In the genomic region with DNA sequence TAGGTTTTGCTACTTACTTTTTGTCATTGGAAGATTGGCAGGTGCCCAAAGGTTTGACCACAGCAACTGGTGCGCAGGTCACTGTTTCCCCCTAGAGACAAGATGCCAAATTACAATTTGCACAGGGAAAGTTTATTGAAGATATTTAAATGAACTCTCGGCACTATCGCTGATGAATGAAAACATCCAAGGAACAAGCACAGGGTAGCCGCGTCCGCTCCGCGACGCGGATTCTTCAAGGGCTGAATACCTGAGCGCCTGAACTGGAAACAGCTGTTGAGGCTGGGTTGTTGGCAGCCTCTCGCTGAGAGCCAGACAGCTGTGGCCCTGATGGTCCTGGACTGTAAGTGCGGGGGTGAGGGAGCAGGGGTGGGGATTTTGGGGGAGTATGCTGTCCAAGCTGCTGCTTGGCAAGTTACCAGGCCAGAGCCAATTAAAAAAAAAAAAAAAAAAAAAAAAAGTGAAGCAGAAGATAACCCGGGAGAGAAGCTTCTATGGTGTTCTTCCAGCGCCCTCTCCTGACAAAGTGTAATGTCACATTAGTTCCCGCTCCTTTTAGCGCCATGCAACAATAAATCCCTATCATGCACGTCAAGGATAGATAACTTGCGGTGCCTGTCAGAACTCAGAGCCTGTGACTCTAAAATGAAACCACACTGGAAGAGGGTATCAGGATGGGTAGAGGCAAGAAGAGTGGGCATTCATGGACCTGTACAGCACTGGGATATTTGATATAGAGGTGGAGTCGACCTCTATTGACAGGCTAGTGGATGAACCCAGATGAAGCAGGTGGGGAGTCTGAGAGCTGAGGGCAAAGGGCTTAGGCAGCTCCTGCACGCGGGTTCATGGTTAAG, we compare ENCODE assay signal across 8 mouse cellular contexts. TPM values are rescaled to one million over a fixed set of nuclear protein-coding genes. Genes with fewer than 3 reads are reported as not detected.
DNase-seq lines count a peak whose midpoint lies in the region; ATAC-seq and TF ChIP-seq lines count a peak whose summit lies in the region.

No protein-coding gene starts in this region.

- H3K4me3 ChIP-seq in embryonic facial prominence, embryonic 11.5 days (ENCODE audit: low read depth, low read length): no peak overlapping the region
- H3K4me3 ChIP-seq in lung, adult 2 months (replicated peaks; ENCODE audit: extremely low read depth, low read depth, low read length): no peak overlapping the region

- no peaks in the 10 kb centered on the region for H3K9me3 ChIP-seq in embryonic facial prominence, embryonic 11.5 days (replicated peaks; ENCODE audit: control insufficient read depth, low read length)

- H3K27ac ChIP-seq in embryonic facial prominence, embryonic 11.5 days (replicated peaks; ENCODE audit: low read depth, low read length): no peak overlapping the region

- TF ChIP-seq CTCF in lung, adult 2 months (IDR thresholded peaks at IDR 0.05; ENCODE audit: insufficient read depth, low read length): peak; percentile 21; the same call in 1 of the 2 replicates

- TF ChIP-seq POLR2A in lung, adult 2 months (IDR thresholded peaks at IDR 0.05; ENCODE audit: borderline replicate concordance, extremely low read depth, low read depth, low read length): no peak

- WGBS in embryonic facial prominence, embryonic 11.5 days: 15% methylated on average over 22 of the region's 22 CpGs
- 9% methylated on average over 22 of the region's 22 CpGs for WGBS in lung, adult 2 months

- no peak overlapping the region for H3K9ac ChIP-seq in embryonic facial prominence, embryonic 11.5 days (replicated peaks; ENCODE audit: low read length)

- H3K27me3 ChIP-seq in embryonic facial prominence, embryonic 11.5 days (ENCODE audit: control insufficient read depth, insufficient read depth, low read length): no peaks in the 10 kb centered on the region

- intact Hi-C loops in heart, postnatal 36 days (cut with DNase I): loop anchor here (1.0 to 10.0 kb wide), 5 partner anchors 123 to 654 kb away; partner anchors contain the start of genes Abca14, Crym and Dnah3

- peak overlapping the region; percentile 21 for H3K4me2 ChIP-seq in embryonic facial prominence, embryonic 11.5 days (ENCODE audit: low read depth, low read length)

- no peaks in the 10 kb centered on the region for H3K4me1 ChIP-seq in embryonic facial prominence, embryonic 11.5 days (ENCODE audit: control insufficient read depth, insufficient read depth, low read length)
- H3K4me1 ChIP-seq in lung, adult 2 months (ENCODE audit: control insufficient read depth, insufficient read depth, low read length): no peaks in the 10 kb centered on the region

- DNase-seq in heart, adult 18-20 months: peak; percentile 28 to 49
- DNase-seq in heart, adult 11 months: no peak
- DNase-seq in embryonic facial prominence, embryonic 11.5 days (ENCODE audit: low spot score): peak; percentile 67
- peak; percentile 4 to 10 for DNase-seq in heart, postnatal 36 days
- peak; percentile 22 to 70 for DNase-seq in layer of hippocampus, adult 18-20 months (ENCODE audit: low spot score in 2 of 2)
- peak; percentile 9 for DNase-seq in lung, adult 2 months
- DNase-seq in right cerebral cortex, adult 18-20 months: peak; percentile 48
- no peak for DNase-seq in thymus, postnatal 36 days

- peak; percentile 76 for ATAC-seq in embryonic facial prominence, embryonic 11.5 days (replicated peaks; ENCODE audit: insufficient number of reproducible peaks, low FRiP score, low TSS enrichment, low read depth)

- H3K36me3 ChIP-seq in embryonic facial prominence, embryonic 11.5 days (replicated peaks; ENCODE audit: control insufficient read depth, insufficient read depth, low read depth, low read length): no peaks in the 10 kb centered on the region

RNA-seq across cellular contexts. Expression of gene Abca15, which starts 1.0 kb away (rescaled TPM):
- not detected for total RNA-seq in heart, adult 18-20 months (2021)
- polyA plus RNA-seq in embryonic facial prominence, embryonic 11.5 days (2014; fragmentation: Nextera tagmentation; extraction: Ambion mirVana): not detected in 2 replicates
- total RNA-seq in heart, postnatal 36 days (2021): not detected
- total RNA-seq in layer of hippocampus, adult 18-20 months (2021): not detected
- polyA plus RNA-seq in lung, adult 2 months (2012; rRNA removed): not detected in 2 replicates

Comparison
In these comparisons a context has a peak if more than half of its experiments do, and no peak if none do; other contexts are left out.
1. DNase-seq: peak in heart, adult 18-20 months (2 of 2), embryonic facial prominence, embryonic 11.5 days (single experiment), heart, postnatal 36 days (2 of 2), layer of hippocampus, adult 18-20 months (2 of 2), lung, adult 2 months (single experiment) and right cerebral cortex, adult 18-20 months (single experiment); none in heart, adult 11 months (single experiment) and thymus, postnatal 36 days (0 of 2).